Mouse (Mus musculus): Measurements from ENCODE around the gene Coasy.

The Coasy gene

DNA sequence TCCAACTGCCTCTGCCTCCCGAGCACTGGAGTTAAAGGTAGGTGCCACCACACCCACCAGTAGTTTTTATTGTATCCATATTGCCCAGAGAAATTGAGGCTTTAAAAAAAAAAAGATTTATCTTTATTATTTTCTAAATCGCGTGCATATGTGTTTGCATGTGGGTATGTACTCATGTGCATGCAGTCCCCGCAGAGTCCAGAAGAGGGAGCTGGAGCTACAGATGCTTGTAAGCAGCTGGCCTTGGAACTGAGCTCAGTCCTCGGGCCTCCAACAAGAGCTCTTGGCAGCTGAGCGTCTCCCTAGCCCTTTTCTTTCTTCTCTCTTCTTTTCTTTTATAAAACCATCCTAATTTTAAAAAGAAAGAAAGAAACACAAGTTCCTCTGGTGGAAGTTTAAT lies 49.3 kb downstream of the Coasy start:
- DNase-seq (ENCODE audit: low read depth, low spot score): peak; percentile 56

DNA sequence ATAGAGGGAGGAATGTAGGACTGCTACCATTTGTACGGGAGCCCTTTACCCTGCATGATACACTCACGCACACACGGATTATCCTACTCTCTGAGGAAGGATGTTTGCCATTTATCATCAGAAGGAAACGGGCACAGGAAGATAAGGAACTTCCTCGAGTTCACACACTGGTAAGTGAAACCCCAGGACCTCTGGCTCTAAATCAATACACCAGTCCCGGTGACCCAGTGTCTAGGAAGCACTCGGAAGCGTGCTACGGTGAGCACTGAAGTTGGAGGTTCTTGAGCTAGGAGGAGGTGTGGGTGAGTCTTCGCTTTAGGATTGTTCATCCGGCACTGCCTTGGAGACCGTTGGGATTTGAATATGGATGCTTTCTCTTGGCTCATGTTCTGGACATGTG lies 50.7 kb downstream of the Coasy start:
- no peak for DNase-seq (ENCODE audit: low read depth, low spot score)

DNA sequence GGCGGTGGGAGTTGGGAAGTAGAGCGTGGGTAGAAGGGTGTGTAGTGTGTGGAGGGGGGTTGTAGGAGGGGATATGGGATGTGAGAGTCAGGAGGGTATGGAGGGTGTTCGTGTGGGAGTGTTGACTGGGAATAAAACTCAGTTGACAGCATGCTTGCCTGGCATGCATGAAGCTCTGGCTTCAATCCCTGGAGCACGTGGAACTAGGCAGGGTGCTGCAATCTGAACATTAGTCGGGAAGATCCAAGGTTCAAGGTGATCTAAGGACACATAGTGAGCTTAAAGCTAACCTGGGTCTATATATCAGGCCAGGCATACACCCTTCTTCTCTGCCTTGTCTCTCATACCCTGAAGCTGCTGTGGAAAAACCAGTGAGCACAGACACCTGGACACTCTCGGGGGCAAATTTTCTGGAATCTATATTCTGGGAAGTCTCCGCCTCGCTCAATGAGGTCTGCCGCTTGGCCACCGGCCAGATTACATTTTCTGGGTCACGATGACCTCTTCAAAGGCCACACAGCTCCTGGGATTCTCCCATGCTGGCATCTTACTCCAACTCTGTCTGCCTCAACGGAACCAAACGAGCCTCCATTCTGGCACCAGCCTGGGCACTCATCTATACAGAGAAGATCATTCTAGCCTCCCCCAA lies 52.0 kb downstream of the Coasy start:
- no peak for DNase-seq (ENCODE audit: low read depth, low spot score)
